Mouse (Mus musculus) thymus, adult 2 months (tissue): ENCODE measurements around the gene Rab11fip2.

Experiments
- CTCF ChIP-seq: fragments of 200-500 bp; IDR thresholded peaks from 2 replicates; pipeline ENCODE4 v1.5.1; 2012; ENCODE audit warnings: mild to moderate bottlenecking, control low read depth, low read length, moderate library complexity, borderline replicate concordance; ENCODE audit not compliant: control insufficient read depth, poor library complexity, insufficient read depth; ENCODE audit errors: extremely low read depth
- POLR2A ChIP-seq: fragments of 200-500 bp; IDR thresholded peaks from 2 replicates; pipeline ENCODE4 v1.6.1; 2012; ENCODE audit warnings: mild to moderate bottlenecking, low read length, control low read depth, moderate library complexity; ENCODE audit not compliant: control insufficient read depth, poor library complexity, insufficient read depth; ENCODE audit errors: extremely low read depth

DNA sequence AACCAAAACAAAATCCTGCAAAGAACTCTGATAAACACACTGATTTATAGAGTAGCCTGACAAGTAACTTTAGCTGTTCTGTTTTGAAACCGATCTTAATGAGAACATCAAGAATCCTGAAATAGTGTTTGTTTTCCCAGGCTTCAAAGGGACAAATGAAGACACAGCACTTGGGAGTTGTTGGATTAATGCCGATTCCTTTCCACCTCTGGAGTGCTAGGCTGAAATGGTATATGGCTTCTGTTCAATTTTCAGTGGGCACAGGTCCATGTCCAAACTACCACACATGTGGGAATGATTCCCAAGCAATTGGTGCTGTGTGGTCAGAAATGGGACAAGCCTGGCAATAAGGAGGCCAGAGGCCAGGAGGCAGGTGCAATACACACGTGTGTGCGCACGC is 3.7 kb downstream of the Rab11fip2 start:
- TF ChIP-seq POLR2A (no peak), CTCF (no peak)
